Mouse (Mus musculus) midbrain, embryonic 11.5 days (tissue): Measurements from ENCODE around the gene Gm20708. TPM values are rescaled to one million over a fixed set of nuclear protein-coding genes. Genes with fewer than 3 reads are reported as not detected.

Experiments
- ATAC-seq: fragments of 200-750 bp; cut with Nextera tagmentation; 2 replicates; pipeline ENCODE4 v1.8.0; 2017; ENCODE audit warnings: moderate TSS enrichment, moderate library complexity; ENCODE audit not compliant: low FRiP score
- DNase-seq: peaks from one replicate; pipeline ENCODE4 v3.0.0; 2015; ENCODE audit warnings: low spot score; ENCODE audit errors: missing footprints
- H3K27ac ChIP-seq: fragments of 300-500 bp; sonication (generic); 2 replicates; pipeline ENCODE4 v1.5.1; 2014; ENCODE audit warnings: low read depth, low read length
- H3K27me3 ChIP-seq: fragments of 300-500 bp; sonication (generic); 2 replicates; pipeline ENCODE4 v1.6.1; 2014; ENCODE audit warnings: mild to moderate bottlenecking, low read length, moderate library complexity, mixed read lengths; ENCODE audit not compliant: control insufficient read depth, insufficient read depth
- H3K36me3 ChIP-seq: fragments of 300-500 bp; sonication (generic); 2 replicates; pipeline ENCODE4 v1.6.1; 2014; ENCODE audit warnings: mild to moderate bottlenecking, low read length, moderate library complexity, mixed read lengths; ENCODE audit not compliant: control insufficient read depth, insufficient read depth
- H3K4me1 ChIP-seq: fragments of 300-500 bp; sonication (generic); 2 replicates; pipeline ENCODE4 v1.6.1; 2014; ENCODE audit warnings: low read length; ENCODE audit not compliant: control insufficient read depth, insufficient read depth
- H3K4me2 ChIP-seq: fragments of 300-500 bp; sonication (generic); 2 replicates; pipeline ENCODE4 v1.6.1; 2014; ENCODE audit warnings: mild to moderate bottlenecking, moderate library complexity
- H3K4me3 ChIP-seq: fragments of 300-500 bp; sonication (generic); 2 replicates; pipeline ENCODE4 v1.5.1; 2014; ENCODE audit warnings: low read depth, low read length
- H3K9ac ChIP-seq: fragments of 300-500 bp; sonication (generic); 2 replicates; pipeline ENCODE4 v1.6.1; 2014; ENCODE audit warnings: low read length
- H3K9me3 ChIP-seq: fragments of 300-500 bp; sonication (generic); 2 replicates; pipeline ENCODE4 v1.6.1; 2016; ENCODE audit warnings: low read length; ENCODE audit not compliant: control insufficient read depth
- WGBS: fragments of 180-500 bp; shearing (Covaris S2); extraction: QIAGEN DNeasy Blood & Tissue Kit; methylation state at CpG from one replicate; pipeline ENCODE4 v1.1.7; 2014; 5-methylcytosine and 5-hydroxymethylcytosine counted together
- polyA plus RNA-seq: library from polyadenylated mRNA; unstranded; fragments of >200 nt; fragmentation: Nextera tagmentation; extraction: Ambion mirVana; gene quantifications from 2 replicates; pipeline ENCODE4 v1.2.1, GENCODE M21; 2014

Gene Gm20708
- polyA plus RNA-seq, 1 experiment from 2014 or later = 0.20 TPM

- H3K4me2 ChIP-seq = no peak overlapping the region
- 11% methylated on average over 8 of the region's 8 CpGs for WGBS
- H3K27ac ChIP-seq = no peak overlapping the region
- H3K9me3 ChIP-seq = no peaks in the 10 kb centered on the region
- ATAC-seq (no peak), DNase-seq (no peak)
- H3K36me3 ChIP-seq = no peaks in the 10 kb centered on the region
- no peak overlapping the region for H3K9ac ChIP-seq
- H3K27me3 ChIP-seq = no peaks in the 10 kb centered on the region
- peaks cover 7% of the 10 kb centered on the region; the same call in 1 of the 2 replicates for H3K4me1 ChIP-seq
- H3K4me3 ChIP-seq = no peak overlapping the region
These were observed 72.3 kb downstream of the Gm20708 start for GRCm38 (mm10) chr11:117881787-117882186.

DNA sequence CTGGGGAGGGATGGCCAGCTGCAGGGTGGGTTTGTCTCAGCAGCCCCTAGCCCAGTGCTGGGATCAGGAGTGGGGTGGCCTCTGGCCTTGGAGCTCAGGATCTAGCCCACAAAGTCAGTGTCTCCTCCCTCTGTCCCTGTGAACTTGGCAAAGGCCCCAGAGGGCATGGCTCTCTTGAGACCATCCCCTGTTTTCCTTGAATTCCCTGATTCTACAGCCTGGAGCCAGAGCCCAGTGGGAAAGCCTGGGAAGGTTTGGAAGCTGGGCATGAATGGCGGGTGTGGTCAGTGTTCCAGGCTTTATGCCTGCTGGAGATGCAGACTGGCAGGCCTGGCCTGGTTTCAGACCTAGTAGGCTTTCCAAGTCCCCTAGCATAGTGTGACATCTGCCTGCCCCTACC lies 72.7 kb downstream of the Gm20708 start:
- 59% methylated on average over 1 of the region's 1 CpGs for WGBS
- ATAC-seq (no peak), DNase-seq (no peak)
- no peak overlapping the region for H3K4me2 ChIP-seq
- no peaks in the 10 kb centered on the region for H3K36me3 ChIP-seq
- H3K27me3 ChIP-seq = no peaks in the 10 kb centered on the region
- peaks cover 7% of the 10 kb centered on the region; the same call in 1 of the 2 replicates for H3K4me1 ChIP-seq
- H3K27ac ChIP-seq = no peak overlapping the region
- no peaks in the 10 kb centered on the region for H3K9me3 ChIP-seq
- no peak overlapping the region for H3K9ac ChIP-seq
- no peak overlapping the region for H3K4me3 ChIP-seq

- Histone ChIP-seq H3K36me3 (no peaks in the 10 kb centered on the region), H3K27me3 (peaks cover 5% of the 10 kb centered on the region; the same call in 1 of the 2 replicates), H3K27ac (no peak overlapping the region), H3K4me1 (peaks cover 31% of the 10 kb centered on the region), H3K9me3 (no peaks in the 10 kb centered on the region), H3K4me2 (no peak overlapping the region), H3K4me3 (no peak overlapping the region), H3K9ac (no peak overlapping the region)
- 69% methylated on average over 5 of the region's 5 CpGs for WGBS
- no peak for ATAC-seq
- DNase-seq = no peak
These were observed 76.5 kb downstream of the Gm20708 start for GRCm38 (mm10) chr11:117886000-117886399.

DNA sequence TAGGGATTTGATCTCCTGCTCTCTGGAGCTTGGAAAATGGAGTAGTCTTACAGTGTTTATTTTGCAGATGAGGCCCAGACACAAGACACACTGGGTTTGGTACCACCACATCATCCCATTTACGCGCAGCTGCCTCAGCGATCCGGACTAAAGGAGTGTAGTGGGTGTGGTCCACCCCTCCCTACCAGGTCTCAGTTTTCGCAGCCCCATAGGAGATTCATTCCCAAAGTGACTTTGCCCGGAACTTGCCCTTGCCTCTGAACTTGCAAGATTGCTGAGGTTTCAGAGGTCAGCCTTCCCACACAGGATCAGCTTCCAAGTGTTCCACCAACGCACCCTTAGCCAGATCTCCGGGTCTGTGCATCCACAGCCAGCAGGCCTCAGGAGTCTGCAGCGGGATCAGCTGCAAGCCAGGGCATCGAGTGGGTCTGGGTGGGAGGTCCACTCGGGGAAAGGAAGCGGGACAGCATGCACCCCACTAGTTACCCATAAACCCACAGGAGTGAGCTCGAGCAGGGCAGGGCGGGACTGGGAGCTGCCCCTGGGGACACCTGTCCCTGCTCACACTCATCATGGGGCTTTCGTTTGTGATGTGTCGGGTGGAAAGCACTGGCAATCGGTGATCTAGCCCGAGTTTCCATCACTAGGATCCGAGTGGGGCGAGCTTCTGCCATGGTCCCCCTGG lies 78.8 kb downstream of the Gm20708 start:
- Histone ChIP-seq H3K27ac (no peak overlapping the region; the same call in 1 of the 2 replicates), H3K4me3 (no peak overlapping the region; the same call in 1 of the 2 replicates), H3K9me3 (no peaks in the 10 kb centered on the region), H3K36me3 (no peaks in the 10 kb centered on the region), H3K4me1 (peaks cover 34% of the 10 kb centered on the region), H3K4me2 (peak overlapping the region; percentile 49), H3K27me3 (peaks cover 5% of the 10 kb centered on the region; the same call in 1 of the 2 replicates), H3K9ac (peak overlapping the region; percentile 54; the same call in 1 of the 2 replicates)
- 13% methylated on average over 20 of the region's 20 CpGs for WGBS
- ATAC-seq (no peak; the same call in 1 of the 2 replicates), DNase-seq (peak; percentile 91)

DNA sequence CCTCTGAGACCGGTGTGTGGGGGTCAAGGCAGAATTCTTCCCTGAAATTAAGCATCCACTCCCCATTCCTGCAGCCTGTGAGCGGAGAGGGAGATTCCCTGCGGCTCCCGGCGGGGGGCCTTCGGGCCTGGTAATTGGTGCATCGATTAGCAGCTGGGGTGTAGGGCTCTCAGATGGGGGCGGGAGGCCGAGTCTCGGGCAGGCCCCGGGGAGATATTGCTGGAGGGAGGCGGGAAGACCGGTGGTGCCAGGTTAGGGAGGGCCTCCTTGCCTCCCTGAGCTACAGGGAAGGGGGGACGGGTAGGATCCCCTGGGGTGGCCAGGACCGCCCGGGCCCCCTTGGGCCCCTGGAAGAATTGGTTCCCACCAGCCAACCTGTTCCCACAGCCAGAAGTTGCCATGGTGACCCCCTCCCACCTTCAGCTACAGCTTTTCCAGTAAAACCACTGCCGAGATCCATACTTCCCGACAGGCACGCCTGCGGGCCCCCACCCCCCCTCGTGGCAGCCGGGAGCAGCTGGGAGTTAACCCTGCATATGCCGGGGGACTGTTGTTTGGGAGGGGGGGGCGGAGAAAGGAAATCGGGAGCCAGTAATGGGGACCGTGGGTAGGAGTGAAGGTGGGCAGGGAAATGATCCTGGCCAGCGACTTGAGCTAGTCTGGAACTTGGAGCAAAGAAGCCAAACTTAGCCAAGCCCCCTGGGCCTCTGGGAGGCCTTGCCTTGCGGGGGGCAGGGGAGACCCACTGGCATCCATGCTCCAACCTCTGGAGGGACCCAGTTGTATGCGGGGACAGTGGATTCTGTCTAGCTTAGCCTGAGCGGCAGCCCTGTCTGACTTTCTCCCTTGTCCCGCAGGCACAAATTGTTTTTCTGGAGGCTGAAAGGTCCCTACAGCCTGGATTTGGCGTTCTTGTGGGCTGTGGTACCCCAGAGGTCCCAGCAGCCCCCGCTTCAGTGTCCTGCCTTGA lies 79.7 kb downstream of the Gm20708 start:
- H3K36me3 ChIP-seq = no peaks in the 10 kb centered on the region
- peak; percentile 47 for ATAC-seq
- peak; percentile 95 for DNase-seq
- H3K27ac ChIP-seq = peak overlapping the region; percentile 63
- peaks cover 34% of the 10 kb centered on the region for H3K4me1 ChIP-seq
- H3K27me3 ChIP-seq = peaks cover 5% of the 10 kb centered on the region; the same call in 1 of the 2 replicates
- H3K9me3 ChIP-seq = no peaks in the 10 kb centered on the region
- peak overlapping the region; percentile 20 for H3K4me3 ChIP-seq
- 3% methylated on average over 33 of the region's 33 CpGs for WGBS
- H3K9ac ChIP-seq = peak overlapping the region; percentile 54
- peak overlapping the region; percentile 49 for H3K4me2 ChIP-seq

Other genes starting within 250 kb of the Gm20708 start
- gene Tnrc6c, start 155.4 kb upstream of the Gm20708 start, polyA plus RNA-seq = 14.6 and 15.1 TPM in 2 replicates
- 1.0 and 1.2 TPM in 2 replicates for gene Tmc8, start 27.6 kb upstream of the Gm20708 start, polyA plus RNA-seq
- 4.5 and 4.7 TPM in 2 replicates for gene Tmc6, start 27.5 kb upstream of the Gm20708 start, polyA plus RNA-seq
- gene 6030468B19Rik, start 12.0 kb upstream of the Gm20708 start, polyA plus RNA-seq = 0.65 and 1.3 TPM in 2 replicates
- 29.9 and 36.4 TPM in 2 replicates for gene Syngr2, start within 50 bp of the Gm20708 start, polyA plus RNA-seq
- gene Afmid, start 16.3 kb downstream of the Gm20708 start, polyA plus RNA-seq = 2.8 and 3.9 TPM in 2 replicates
- gene Tk1, start 16.4 kb downstream of the Gm20708 start, polyA plus RNA-seq = 87.1 and 89.7 TPM in 2 replicates
- gene Birc5, start 39.6 kb downstream of the Gm20708 start, polyA plus RNA-seq = 346 and 363 TPM in 2 replicates
- not detected in 2 replicates for gene Tmem235, start 51.1 kb downstream of the Gm20708 start, polyA plus RNA-seq
- gene Tha1, start 63.8 kb downstream of the Gm20708 start, polyA plus RNA-seq = 1.7 and 2.4 TPM in 2 replicates
- gene Socs3, start 160.4 kb downstream of the Gm20708 start, polyA plus RNA-seq = 5.5 and 5.9 TPM in 2 replicates
- 40.2 and 42.7 TPM in 2 replicates for gene Pgs1, start 176.6 kb downstream of the Gm20708 start, polyA plus RNA-seq